Mouse (Mus musculus): Measurements from ENCODE around the gene Urb2.

- no peak for TF ChIP-seq CTCF (IDR thresholded peaks at IDR 0.05; ENCODE audit: insufficient read depth, low read length)
- TF ChIP-seq POLR2A (IDR thresholded peaks at IDR 0.05; ENCODE audit: borderline replicate concordance, extremely low read depth, low read depth, low read length), result no peak
Observed at GRCm38 (mm10) chr8:124007829-124008228, 13.5 kb upstream of the Urb2 start.
